Mouse (Mus musculus) left cerebral cortex, adult 11 months (tissue): ENCODE data around the gene Specc1.

Experiments used
- DNase-seq: peaks from one replicate; pipeline ENCODE4 v3.0.0; 2022; ENCODE audit warnings: low spot score

Specc1 gene

DNA sequence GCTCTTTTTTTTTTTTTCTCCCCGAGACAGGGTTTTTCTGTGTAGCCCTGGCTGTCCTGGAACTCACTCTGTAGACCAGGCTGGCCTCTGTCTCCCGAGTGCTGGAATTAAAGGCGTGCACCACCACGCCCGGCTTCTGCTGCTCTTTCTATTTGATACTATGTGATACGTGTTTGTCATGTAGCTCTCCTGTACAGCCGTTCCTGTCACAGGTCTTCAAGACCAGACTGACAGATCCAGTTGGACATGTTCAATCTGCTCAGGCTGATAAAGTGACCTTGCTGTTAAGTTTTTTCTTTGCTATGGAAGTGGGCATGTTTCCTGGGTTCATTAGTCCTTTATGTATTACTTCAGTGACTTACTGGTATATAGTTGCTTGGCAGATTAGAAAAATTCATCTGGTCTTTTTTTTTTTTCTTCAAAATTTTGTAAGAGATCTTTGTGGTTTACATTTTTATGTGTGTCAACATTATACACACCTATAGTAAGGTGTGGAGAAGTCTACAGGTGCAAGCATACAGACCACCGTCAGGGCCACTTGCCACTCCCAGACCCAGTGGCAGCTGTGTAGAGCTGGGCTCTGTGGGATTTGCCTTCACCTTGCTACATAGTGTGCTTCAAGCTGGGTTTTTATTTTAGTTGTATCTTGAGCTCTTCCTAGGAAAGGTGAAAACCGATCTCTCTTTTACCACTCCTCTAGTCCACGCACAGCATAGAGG lies 221.0 kb downstream of the Specc1 start:
- no peak for DNase-seq

DNA sequence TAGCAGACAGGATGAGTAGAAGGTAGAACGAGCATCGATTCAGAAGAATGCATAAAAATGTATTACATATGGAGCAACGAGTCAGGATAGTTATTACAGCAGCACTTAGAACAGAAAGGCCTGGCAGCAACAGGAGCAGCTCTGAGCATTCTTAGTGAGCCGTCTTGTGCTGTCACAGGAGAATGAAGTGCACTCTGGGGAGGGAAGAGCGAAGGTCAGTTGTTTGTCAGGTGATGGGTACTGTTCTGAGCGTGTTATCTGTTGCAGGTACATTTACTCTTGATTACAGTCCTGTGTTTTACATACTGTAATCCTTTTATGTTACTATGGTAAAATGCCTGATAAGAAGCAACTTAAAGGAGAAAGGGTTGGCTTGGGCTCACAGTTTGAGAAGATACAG lies 224.2 kb downstream of the Specc1 start:
- no peak for DNase-seq

DNA sequence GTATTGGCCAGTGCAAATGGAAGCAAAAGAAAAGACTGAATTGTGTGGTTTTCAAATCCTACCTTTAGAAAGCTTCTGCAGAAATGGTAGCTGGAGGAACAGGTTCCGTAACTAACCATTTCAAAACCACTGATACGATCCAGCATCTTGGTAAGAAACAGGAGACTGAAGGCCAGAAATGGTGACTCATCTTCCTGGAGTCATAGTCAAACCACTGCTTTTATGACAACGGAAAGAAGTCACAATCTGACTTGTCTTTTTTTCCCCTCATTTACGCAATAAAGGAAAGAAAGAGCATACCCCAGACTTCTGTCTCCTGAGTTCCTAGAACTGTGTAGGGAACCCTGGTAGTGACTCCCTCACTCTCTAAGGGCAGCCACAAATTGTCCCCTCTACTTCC lies 228.3 kb downstream of the Specc1 start:
- no peak for DNase-seq

DNA sequence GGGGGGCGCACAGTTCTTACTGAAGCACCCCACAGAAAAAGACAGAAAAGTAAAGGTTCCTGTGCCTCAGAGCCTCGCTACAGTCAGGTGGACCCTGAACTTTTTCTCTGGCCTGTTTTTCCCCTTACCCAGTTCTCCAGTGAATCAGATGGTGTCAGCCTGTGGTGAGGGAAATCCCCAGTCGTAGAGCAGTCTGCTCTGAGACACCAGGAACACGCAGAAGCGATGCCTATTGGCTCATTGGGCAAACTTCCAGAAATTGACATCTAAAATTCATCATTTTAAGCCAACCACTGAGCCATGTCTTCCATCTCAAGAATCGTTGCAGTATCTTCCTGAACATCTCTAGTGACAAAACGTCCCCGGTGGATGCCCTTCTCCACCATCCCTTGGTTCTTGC lies 230.5 kb downstream of the Specc1 start:
- no peak for DNase-seq

DNA sequence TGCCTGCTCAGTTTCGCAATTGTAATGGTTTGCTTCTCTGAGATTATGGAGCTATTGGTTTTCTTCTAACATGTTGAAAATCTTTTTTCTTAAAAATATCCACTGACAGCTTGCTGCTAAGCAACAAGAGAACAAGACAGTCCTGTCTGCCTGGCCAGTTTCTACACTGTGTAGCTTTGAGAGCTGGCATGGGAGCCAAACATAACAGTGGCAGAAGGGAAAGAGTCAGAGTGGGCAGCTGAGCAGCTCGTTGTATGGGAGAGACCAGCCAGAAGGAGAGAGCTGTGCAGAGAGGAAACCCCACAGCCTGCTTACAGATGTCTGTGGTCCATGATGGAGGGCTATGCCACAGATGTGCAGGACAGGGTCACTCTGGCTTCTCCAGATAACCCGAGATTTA lies 235.5 kb downstream of the Specc1 start:
- DNase-seq, result no peak

DNA sequence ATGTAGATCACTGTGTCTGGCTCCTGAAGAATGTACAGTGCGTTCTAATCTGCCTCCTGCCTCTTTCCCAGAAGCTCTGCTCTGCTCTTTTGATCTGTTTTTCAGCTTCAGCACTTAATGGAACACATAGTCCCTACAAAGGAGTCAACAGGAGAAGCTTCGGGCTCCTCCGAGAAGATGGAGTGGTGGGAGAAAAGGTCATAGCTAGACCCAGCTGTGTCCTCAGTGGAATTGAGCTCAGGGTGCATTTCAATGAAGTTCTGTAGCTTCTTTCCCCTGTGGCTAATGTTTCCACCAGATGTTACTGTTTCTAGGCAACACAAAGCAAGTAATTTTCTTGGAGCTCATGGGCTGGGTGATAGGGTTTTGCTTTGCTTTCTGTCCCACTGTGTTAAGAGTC lies 236.6 kb downstream of the Specc1 start:
- no peak for DNase-seq

DNA sequence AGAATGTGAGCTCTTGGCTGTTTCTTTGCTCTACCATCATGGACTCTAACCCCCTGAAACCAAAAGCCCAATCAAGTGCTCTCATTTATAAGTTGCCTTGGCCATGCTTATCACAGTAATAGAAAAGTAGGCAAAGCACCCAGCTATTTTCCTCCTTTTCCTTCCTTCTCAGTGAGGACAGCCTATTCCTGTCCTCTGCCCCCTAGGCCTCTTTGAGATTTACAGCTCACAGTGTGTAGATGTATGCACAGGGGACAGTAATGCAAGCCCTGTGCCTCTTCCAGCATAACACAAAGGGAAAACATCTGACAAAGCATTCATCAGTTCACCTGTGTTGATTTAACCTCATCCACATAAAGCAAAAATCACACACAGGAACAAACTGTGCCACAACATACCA lies 237.7 kb downstream of the Specc1 start:
- no peak for DNase-seq

DNA sequence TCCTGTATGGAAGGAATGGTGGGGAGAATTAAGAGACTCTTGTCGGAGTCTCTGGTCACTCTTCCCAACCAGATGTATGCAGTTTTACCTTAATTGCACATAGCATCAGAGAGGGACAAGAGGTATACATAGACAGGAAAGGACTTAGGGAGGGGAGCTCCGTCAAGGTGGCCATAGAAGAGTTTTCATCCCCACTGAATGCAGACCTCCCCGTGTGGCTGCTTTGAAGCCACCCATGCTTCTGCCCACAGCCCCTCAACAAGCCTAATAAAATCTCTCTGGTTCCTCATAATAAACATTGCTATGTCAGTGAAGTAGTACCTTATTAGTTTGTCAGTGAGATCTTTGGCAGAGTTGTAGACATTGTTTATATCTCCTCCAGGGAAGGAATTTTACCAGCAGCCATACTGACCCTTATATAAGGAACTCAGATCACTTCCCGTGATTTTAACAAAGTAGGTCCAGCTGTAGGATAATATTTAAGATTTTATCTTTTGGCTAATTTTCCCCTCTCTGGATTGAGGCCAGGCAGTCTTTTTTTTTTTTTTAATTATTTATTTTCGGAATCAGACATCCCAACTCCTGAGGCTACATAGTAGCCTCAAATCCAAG lies 244.4 kb downstream of the Specc1 start:
- DNase-seq, result no peak

DNA sequence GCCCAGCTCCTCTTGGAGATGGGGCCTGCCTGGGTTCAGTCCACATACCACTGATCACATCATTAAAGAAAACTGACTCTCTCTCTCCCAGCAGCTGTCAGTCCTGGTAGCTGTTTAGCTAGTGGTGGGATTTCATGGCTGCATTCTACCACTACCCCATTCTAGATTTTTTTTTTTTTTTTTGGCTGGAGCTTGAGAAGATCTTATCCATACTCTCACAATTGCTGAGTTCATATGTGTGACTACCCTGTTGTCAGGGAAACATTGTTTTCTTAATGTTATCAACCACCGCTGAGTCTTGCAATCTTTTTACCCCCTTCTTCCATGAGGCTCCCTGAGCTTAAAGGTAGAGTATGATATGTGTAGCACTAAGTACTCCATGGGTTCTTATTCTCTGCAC lies 246.1 kb downstream of the Specc1 start:
- DNase-seq, result no peak

DNA sequence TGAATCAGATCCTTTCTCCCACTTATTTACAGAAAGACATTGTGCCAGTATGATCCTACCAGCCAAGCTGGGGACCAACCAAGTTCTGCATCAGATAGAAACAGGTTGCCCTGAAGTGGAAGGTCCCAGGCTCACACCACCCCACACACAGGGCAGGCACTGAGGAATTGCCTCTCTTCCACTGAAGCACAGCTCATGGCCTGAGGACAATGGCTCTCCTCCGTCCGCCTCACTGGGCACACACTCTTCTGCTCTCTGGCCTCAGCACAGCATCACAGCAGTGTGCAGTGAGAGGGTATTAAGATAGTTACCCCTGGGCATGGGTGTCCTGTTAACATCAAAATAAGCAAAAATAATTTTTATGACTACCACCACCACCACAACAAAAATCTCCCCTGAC lies 252.5 kb downstream of the Specc1 start:
- no peak for DNase-seq

DNA sequence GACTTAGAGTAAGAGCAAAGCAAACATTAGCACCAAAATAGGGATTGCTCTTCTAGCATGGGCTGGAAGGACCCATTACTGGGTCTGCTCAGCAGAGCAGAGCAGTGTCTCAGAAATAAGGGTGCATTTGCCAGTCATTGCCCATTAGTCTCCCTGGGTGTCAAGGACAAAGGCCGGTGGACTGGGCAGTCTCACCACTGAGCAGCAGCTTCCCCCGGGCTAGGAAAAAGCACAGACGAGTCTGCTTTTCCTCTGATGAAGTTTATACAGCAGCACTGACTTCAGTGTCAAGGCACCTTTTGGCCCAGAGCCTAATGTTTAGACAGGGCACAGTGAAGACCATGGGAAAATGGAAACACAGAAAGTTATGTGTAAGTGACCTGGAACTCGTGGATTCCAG lies 253.3 kb downstream of the Specc1 start:
- no peak for DNase-seq

DNA sequence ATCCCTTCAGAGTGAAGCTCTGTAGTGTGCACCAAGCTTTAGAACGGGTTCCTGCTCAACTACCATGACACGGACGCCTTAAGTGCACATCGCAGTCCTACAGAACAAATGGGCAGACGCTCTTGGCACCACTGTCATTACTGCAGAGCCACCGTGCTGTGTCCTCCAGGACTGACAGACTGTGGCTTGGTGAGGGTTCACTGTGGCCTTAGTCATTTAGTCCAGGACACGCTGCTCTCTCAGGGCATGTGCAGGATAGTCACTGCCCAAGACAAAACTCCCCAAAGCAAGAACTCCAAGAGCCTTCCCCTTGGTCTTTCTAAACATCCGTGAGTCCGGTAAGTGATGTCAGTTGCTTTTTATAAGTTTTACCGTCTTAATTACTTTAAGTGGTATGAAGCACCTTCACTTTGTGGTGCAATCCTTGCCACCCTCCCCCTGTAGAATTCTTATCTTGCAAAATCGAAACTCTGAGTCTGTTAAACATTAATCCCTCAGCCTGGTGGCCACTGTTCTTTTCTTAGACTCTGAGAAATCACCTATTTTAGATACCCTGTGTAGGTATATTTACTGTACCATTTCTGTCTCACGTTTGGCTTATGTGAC lies 256.9 kb downstream of the Specc1 start:
- DNase-seq, result no peak

DNA sequence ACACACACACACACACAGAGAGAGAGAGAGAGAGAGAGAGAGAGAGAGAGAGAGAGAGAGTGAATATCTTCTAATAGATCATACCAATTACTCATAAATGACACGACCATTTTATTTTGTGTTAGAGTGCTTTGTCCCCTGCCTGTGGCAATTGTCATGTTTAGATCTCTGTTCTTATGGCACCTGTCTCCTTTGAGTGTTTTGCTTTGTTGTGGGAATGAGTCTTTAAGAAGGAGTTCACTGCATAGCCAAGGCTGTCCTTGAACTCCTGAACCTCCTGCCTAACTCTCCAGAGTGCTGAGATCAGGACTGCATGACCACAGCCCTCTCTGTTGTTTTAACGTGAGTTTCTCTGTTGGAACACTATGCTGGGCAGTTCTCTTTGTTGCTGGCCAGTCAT lies 258.5 kb downstream of the Specc1 start:
- DNase-seq, result no peak

DNA sequence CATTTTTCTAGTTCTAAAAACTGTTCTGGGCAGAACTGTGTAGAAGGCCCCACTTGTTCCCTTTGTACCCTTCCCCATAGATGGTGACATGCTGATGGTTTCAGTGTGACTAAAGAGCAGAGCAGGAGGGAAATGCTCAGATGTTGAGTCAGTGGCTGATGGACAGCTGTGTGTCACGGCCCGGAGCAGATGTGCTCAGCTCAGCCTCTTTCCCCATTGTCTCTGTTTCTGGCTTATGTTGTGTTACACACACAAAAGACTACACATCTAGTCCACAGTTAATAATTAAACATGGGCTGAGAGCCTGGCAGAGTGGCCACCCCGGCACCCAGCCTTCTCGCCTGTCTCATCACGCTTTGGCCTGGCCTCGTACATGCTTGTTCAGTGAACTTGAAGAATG lies 261.2 kb downstream of the Specc1 start:
- no peak for DNase-seq

DNA sequence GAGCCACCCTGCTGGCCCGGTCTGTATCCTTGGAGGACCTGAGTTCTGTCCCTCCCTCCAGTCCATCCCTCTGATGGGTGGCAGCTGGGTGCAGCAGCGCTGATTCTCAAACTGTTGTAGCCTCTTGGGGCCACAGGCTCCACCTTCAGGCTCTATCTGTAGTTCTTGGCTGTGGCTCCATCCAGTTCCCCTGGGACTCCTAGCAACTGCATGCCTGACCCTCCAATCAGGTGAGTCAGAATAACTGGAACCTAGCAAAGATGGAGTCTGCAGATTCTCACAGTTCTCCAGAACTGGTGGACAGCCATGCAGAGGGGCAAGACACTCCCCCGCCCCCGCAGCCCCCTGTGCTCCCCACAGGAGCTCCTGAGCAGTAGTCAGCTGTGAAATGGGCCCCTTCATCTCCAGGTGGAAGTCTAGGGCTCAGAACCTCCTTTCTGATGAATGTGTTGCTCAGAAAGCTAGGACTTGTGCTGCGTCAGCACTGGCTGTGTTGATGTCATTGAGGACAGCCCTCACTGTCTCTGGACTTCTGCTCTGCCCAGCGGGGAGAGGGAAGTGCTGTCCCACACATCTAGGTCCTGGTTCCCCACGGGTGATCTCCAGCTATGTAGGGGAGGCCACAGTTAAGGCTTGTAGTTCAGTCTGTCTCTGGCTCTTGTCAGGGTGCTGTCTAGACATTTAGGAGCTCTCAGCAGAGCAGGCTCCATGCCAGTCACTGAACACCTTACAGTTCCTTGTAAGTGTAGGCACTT lies 264.4 kb downstream of the Specc1 start:
- DNase-seq, result no peak

DNA sequence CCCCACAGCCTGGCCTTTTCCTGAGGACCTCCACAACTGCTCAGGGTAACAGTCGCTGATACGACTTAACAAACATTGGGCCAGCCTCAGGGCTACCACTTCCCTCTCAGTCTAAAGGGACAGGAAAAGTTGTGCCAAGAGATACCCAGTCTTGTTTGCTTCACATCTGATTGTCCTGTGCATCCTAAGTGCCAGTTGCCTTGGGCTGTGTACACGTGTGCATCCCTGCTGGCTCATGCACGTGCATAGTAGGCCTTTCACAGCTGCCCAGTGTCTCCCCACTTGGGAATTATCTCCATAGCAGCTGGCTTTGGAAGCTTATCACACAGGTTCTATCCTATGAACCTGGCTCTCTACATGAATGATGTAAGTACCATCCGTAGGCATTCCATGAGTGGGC lies 266.9 kb downstream of the Specc1 start:
- no peak for DNase-seq

DNA sequence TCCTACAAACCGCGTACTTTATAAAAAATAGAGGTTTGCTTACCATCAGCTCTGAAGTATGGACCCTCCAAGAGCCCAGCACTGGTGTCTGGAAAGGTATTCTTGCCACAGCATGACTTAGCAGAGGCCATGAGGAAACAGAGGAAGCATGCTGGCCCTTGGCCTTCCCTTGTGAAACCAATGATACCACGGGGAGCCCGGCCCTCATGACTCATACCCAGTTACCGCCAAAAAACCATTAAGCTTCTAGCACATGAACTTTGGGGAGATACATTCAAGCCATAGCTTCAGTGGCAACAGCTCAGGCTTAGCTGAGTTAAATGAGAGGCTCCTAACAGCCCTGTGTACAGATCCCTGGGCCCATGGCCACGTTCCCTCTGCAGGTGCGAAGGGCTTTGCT lies 267.4 kb downstream of the Specc1 start:
- no peak for DNase-seq

DNA sequence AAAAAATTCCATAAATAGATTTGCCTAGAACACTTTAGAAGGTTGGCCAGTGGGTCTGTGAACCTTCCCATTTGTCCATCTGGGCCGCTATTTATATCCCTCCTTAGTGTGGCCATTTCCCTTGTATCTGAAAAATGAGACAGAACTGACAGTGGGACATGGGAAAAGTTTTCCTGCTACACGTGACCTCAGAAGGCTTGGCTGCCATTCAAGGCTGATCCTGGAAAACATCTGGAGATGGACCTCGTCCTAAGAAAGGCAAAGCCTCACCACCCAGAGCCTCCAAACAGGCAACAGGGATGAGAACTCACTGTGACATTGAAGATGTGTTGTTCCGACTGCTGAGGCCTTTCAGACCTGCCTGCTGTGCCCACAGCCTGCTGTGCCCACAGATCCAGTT lies 268.2 kb downstream of the Specc1 start:
- no peak for DNase-seq

DNA sequence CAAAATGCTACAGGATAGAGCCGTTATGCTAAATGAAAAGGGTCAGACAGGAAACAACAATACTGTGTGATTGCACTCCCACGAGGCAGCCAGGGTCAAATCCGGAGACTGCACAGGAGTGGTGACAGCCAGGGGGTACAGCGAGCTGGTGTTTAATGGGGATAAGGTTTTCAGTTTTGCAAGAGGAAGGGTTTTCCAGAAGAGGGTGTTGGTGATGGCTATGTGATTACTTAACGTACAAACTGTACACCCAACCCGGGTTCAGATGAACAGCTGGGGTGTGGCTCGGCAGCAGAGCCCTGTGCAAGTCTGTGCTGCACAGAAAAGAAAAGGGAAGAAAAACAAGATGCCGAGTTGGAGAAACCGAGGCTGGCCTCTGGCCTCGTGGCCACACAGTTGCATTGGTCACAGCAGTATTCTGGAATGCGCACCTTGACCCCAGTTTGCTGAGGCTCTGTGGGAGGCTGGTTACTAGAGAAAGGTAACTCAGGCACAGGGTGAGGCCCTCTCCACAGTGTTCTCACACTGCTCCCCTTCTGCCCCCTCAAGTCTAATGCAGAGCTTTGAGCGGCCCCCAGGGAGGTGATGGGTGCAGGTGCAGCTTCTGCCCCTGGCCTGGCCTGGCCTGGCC lies 284.2 kb downstream of the Specc1 start:
- DNase-seq, result no peak

DNA sequence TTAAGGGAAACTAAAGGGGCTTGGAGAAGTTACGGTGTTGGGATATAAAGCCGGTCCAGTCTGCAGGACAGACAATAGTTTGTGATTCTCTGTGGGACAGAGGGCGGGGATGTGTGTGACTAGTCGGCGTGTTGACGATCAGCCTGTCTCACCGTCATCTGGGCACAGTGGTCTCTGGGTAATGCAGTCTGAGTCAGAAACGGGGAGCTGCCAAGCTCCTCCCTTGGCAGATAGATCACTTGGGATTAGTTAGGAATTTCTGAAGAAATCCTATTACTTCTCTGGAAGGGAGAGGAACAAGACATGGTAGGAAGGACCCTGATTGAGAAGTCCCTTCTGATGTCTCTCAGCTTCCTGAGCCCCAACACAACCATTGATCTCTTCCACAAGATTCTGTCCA lies 287.3 kb downstream of the Specc1 start:
- no peak for DNase-seq

DNA sequence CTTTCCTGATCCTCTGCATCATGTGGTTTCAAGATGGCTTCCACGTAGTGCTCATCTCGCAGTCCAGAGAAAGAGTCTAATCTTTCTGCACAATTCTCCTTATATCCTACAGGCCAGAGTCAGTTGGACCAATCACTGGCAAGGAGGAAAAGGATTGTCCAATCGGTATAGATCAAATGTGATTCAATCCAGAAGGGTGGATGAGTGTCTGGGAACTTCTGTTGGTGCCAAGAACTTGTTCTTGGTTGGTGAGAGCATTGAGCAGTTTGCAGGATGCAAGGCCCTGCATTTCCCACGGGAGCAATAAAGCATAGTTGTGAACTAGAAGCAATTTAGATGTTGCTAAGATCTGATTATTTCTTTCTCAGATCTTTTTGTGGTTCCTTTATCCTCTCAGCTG lies 287.9 kb downstream of the Specc1 start:
- no peak for DNase-seq

DNA sequence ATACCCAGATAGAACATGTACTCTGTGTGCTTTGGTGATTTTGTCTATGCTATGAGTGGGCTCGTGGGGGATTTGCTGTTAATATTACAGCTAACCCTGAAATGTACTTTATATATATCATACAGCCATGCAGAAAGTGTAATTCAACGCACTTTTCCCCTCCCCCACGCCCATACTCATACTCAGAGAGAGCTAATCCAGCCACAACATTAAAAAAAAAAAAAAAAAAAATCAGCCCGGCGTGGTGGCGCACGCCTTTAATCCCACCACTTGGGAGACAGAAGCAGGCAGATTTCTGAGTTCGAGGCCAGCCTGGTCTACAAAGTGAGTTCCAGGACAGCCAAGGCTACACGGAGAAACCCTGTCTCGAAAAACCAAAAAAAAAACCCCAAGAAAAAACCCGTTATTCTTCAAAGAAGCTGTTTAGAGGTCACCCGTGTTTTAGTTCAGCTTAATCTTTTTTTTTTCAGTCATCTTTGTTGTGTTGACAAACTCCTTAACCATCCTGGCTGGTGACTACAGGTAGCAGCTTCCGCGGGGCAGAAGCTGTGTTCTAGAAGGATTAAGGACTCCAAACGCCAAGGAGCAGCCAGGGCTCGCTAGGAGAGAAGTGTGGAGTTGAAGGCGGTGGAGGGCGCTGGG lies 291.3 kb downstream of the Specc1 start:
- no peak for DNase-seq
